Mouse (Mus musculus): Measurements from ENCODE around the gene Slc16a14.

- TF ChIP-seq GATA1 (IDR thresholded peaks at IDR 0.05; ENCODE audit: borderline replicate concordance, low read length): no peak
- no peak for TF ChIP-seq FLI1 (IDR thresholded peaks at IDR 0.05; ENCODE audit: low read length)
These were observed 12.5 kb upstream of the Slc16a14 start for GRCm38 (mm10) chr1:84947390-84947789.
